ENCODE assay signal across 20 mouse cellular contexts in the genomic region with DNA sequence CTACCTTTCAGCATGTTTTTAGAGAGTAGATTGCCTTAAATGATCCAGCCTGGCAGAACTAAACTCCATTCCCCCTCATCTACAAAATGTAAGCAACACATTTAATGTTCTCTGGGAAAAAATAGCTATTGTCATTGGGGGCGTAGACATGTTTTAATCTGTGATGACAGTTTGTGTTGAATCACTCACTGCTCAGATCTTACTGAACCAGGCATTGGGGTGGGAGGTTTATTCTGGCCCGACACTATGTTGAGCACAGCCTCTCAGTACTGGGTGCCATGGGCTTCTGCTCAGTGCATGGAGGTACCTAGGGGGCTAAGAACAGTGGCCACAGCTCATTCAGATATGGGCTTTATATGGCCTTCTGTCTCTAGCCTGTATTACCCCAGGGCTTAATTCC.
DNase-seq lines count a peak whose midpoint lies in the region.
"Had no signal": no experiment of that assay in that cellular context is flagged by ENCODE, and none has a peak within 500 bp of the region (broad histone marks: within the 10 kb centered on the region; RNA-seq: fewer than 3 reads in every experiment).

No protein-coding gene starts in this region.

- peak; percentile 41 for DNase-seq in layer of hippocampus, adult 11-12 months (ENCODE audit: low spot score)
- no peak for DNase-seq in layer of hippocampus, postnatal 10 days (ENCODE audit: low spot score in 2 of 2)
- DNase-seq in right cerebral cortex, adult 2 months (ENCODE audit: low spot score in 2 of 2) = peak; percentile 45 to 50
- no peak for DNase-seq in right cerebral cortex, postnatal 10 days (ENCODE audit: low spot score in 2 of 2)
- peak; percentile 40 for DNase-seq in layer of hippocampus, adult 9-10 months (ENCODE audit: low spot score)
- no peak for DNase-seq in adrenal gland, postnatal 4 days (ENCODE audit: low spot score in 2 of 2)
- no peak for DNase-seq in lung, postnatal 10 days
- DNase-seq: adrenal gland, postnatal 10 days; cerebellum, adult 2 months; cerebellum, postnatal 14 days; forebrain, postnatal 0 days; gastrocnemius, adult 2 months; gastrocnemius, postnatal 36 days; heart, adult 18-20 months; heart, postnatal 4 days; kidney, adult 9 months; kidney, postnatal 14 days; lung, postnatal 36 days; thymus, adult 2 months; thymus, postnatal 36 days had no signal

Comparison
In these comparisons a context has a peak if more than half of its experiments do, and no peak if none do; other contexts are left out.
1. DNase-seq: peak in layer of hippocampus, adult 11-12 months (single experiment), right cerebral cortex, adult 2 months (2 of 2) and layer of hippocampus, adult 9-10 months (single experiment); none in layer of hippocampus, postnatal 10 days (0 of 2), right cerebral cortex, postnatal 10 days (0 of 2), adrenal gland, postnatal 4 days (0 of 2) and lung, postnatal 10 days (single experiment).